Mouse (Mus musculus) NIH3T3 (cell line): ENCODE measurements around the gene Nfkbib.

ENCODE experiments used
- DNase-seq: peaks from one replicate; pipeline ENCODE4 v3.0.0-alpha.2; 2012; ENCODE audit warnings: low read depth

The Nfkbib gene

GRCm38 (mm10) chr7:28767462-28767965, at the start of gene Nfkbib:
Gene Nfkbib, minus strand, starts transcription at chr7:28767512.
- DNase-seq: no peak

GRCm38 (mm10) chr7:28816920-28817319, 49.6 kb upstream of the Nfkbib start:
- no peak for DNase-seq

- no peak for DNase-seq
Measured at GRCm38 (mm10) chr7:28816201-28816600, 48.9 kb upstream of the Nfkbib start.

GRCm38 (mm10) chr7:28815230-28815629, 47.9 kb upstream of the Nfkbib start:
- no peak for DNase-seq

- no peak for DNase-seq
Measured at GRCm38 (mm10) chr7:28814306-28815034, 47.2 kb upstream of the Nfkbib start.

GRCm38 (mm10) chr7:28812949-28813348, 45.6 kb upstream of the Nfkbib start:
- DNase-seq: no peak

GRCm38 (mm10) chr7:28812436-28812835, 45.1 kb upstream of the Nfkbib start:
- no peak for DNase-seq

- no peak for DNase-seq
Measured at GRCm38 (mm10) chr7:28811640-28812275, 44.4 kb upstream of the Nfkbib start.

GRCm38 (mm10) chr7:28811228-28811627, 43.9 kb upstream of the Nfkbib start:
- DNase-seq: peak; percentile 98

GRCm38 (mm10) chr7:28810107-28811066, 43.1 kb upstream of the Nfkbib start:
- peak; percentile 99 for DNase-seq

GRCm38 (mm10) chr7:28809401-28810089, 42.2 kb upstream of the Nfkbib start:
- DNase-seq: peak; percentile 77

GRCm38 (mm10) chr7:28808957-28809393, 41.7 kb upstream of the Nfkbib start:
- peak; percentile 98 for DNase-seq

- peak; percentile 71 for DNase-seq
Measured at GRCm38 (mm10) chr7:28808221-28808941, 41.1 kb upstream of the Nfkbib start, which contains the start of gene Hnrnpl. Gene Hnrnpl, plus strand, starts transcription at chr7:28808541.

- peak; percentile 46 for DNase-seq
Measured at GRCm38 (mm10) chr7:28807641-28808220, 40.4 kb upstream of the Nfkbib start.

- DNase-seq: peak; percentile 54
Measured at GRCm38 (mm10) chr7:28806869-28807268, 39.6 kb upstream of the Nfkbib start.

- DNase-seq: no peak
Measured at GRCm38 (mm10) chr7:28803756-28804155, 36.4 kb upstream of the Nfkbib start.

GRCm38 (mm10) chr7:28802846-28803588, 35.7 kb upstream of the Nfkbib start:
- DNase-seq: no peak

GRCm38 (mm10) chr7:28801901-28802670, 34.8 kb upstream of the Nfkbib start:
- peak; percentile 94 for DNase-seq

- DNase-seq: peak; percentile 77
Measured at GRCm38 (mm10) chr7:28801451-28801850, 34.1 kb upstream of the Nfkbib start.
